Mouse (Mus musculus): ENCODE measurements at regions not wholly inside any gene's neighbourhood (a gene's known extent, or its start where the extent isn't known, plus 50 kb on each side); places are given as distances from the start of the nearest gene placed in this dataset.

DNA sequence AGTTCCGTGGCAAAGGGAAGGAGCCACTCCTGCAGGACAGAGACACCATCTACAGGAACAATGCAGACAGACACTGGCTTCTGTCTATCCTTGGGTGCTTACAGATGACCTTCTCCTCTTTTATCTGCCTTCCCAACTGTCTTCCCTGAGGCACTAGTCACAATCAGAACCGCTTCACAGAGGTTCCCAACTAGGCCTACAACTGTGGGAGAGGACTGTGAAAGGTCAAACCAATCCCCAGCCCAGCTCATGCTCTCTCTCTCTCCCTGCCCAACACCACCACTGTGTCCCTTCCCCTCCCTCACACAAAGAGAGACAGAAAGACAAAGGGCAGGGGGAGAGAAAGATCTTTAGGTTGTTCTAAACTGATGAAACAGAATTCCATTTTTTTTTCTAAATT is 61.3 kb downstream of the Tmem17 start:
- no peak for DNase-seq (ENCODE audit: low spot score)

DNA sequence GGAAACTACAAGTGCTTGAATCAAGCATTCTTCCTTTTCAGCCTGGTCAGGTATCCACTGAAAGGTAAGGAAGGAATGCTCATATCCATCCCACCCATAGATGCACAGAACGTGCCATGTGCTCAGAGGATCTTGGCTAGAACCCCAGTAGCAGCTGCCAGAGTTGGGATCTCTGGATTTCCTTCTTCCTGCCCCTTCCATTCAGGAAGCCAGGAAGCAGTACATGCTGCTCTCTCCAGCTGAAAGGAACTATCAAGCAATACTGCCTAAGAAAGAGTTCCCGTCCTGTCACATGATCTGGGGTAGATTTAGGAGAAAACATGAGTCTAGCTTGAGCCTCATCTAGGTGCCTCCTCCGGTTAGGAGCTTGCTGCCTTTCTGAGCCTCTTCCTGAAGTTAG is 61.9 kb downstream of the Tmem17 start:
- DNase-seq (ENCODE audit: low spot score): no peak

DNA sequence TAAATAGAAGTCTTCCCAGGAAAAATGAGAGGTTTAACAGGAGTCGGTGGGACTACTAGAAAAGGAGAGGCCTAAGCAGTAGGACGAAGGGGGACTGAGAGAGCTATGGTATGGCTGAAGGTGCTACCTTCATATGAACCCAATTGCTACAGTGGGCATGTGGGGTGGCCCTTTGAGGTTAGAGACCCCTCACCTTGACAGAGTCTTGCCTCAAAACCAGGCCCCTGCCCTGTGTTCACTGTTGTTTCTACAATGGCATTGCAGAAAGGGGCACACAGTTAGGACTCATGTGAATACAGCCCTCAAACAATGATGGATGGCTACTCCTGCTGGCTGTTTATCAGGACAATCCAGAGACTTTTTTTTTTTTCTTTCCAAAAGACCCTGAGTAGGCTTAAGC is 62.6 kb downstream of the Tmem17 start:
- DNase-seq (ENCODE audit: low spot score): no peak

DNA sequence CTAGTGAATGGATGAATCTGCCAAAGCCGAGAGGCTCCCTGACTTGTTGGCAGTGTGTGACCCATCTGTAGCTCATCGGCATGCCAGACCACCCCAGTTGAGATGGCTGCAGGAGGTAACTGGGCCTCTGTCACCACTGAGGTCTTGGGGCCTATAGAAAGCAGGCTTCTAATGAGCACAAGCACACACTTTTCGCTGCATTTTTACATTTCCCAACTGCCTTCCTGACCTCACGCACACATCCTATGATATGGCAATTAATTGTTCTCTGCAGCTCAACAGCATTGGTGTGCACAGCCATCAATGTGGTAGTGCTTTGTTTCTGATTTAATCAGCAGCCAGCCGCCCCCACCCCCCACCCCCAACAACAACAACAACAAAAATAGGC is 72.2 kb downstream of the Tmem17 start:
- no peak for DNase-seq (ENCODE audit: low spot score)

DNA sequence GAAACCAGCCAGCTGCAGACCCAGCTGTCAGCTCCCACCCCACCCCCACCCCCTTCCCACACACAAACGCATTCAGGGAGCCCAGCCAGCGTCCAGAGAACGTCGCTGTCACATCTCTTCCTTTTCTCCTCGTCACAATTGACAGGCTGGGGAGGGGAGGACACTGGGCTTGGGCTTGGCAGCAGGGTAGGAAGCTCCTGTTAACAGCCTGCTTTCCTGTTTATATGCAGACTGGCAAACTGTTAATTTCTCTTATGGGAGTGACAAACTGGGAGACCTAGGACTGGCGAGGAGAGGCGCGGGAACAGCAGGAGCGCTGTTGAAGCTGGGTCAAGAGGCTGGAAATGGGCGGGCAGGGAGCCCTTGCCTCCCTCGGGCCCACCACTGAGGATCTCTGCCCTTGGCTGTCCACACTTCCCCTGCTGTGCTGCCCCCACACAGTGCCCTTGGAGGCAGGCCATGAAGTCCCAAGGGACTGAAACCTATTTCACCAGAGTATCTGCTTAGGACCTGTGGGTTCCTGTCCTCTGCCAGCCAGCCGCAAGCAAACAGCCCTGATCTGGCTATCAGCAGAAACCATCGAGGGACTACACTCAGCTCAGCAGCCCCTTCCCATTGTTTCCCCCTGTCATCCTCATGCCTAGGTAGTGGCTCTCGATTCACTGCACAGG is 72.7 kb downstream of the Tmem17 start:
- DNase-seq (ENCODE audit: low spot score): peak; percentile 62

DNA sequence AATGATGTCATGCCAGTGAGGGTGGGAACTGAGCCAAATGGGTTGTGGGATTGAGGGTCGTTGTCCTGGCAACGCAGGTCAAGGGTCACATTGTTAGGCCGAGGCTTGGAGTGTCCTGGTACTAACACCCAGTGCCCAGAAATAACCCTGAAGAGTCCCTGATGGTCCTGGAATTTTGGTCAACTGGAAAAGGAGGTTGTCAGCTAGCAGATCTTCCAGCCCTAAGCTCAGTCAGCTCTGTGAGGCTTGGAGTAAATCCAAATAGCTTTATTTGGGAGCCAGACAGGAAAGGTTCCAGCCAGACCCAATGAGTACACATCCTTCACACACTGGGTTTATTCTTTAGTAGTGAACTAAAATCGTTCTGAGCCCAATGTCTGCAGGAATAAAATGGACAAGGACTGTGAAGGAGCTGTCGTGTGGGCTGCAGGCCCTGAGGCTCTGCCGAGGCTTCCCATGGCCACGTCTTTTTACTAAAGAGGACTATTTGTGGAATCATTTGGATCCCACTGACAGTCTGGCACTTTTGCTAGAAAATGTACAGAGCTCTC is 75.9 kb downstream of the Tmem17 start:
- peak; percentile 49 for DNase-seq (ENCODE audit: low spot score)

DNA sequence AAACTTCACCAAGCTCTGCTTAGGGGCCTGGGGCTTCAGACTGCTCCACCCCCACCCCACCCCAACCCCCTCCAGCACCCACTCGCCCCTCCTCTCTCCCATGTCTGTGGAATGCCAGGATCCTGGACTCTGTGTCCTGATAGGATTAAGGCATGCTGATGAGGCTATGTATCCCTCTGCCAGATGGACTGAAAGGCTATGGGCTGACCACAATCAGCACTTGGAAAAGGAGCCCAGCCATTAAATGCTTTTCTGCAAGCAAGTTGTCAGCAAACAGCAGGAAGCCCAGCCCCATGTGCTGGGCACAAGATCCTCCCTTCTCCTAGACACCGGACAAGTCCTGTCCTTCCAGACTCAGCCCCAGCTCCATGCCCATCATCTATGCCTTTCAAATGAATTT is 76.7 kb downstream of the Tmem17 start:
- DNase-seq (ENCODE audit: low spot score): no peak

DNA sequence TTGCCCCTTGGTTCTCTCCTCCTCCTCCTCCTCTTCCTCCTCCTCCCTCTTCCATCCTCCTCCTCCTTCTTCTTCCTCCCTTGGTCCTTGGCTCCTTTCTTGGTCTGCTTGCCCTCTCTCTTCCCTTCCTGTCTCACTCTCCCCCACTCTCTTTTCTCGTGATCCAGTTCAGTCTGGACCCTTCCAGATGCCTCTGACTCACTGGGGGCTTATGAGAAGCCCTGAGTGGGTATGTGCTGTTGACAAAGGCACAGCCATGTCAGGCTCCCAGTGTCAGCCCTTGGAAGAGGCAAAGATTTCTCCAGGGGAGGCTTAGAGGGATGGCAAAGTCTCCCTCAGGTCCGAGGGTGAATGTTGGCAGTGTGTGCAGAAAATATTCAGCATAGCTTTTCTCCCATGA is 78.0 kb downstream of the Tmem17 start:
- no peak for DNase-seq (ENCODE audit: low spot score)

DNA sequence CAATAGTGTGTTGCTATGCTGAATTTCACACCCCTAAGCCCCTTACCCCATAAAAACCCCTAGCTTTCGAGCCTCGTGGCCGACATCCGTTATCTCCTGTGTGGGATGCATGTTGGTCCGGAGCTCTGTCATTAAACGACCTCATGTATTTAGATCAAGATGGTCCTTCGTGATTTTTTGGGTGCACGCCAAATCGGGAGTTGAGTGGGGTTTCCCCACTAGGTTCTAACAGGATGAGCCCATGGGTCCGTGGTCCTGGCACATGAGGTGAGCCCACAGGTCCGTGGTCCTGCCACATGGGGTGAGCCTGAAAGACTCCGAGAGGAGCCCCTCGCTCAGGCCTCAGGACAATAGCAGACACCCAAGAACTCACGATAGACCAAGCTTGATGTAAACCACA is 79.2 kb downstream of the Tmem17 start:
- DNase-seq (ENCODE audit: low spot score): peak; percentile 53

DNA sequence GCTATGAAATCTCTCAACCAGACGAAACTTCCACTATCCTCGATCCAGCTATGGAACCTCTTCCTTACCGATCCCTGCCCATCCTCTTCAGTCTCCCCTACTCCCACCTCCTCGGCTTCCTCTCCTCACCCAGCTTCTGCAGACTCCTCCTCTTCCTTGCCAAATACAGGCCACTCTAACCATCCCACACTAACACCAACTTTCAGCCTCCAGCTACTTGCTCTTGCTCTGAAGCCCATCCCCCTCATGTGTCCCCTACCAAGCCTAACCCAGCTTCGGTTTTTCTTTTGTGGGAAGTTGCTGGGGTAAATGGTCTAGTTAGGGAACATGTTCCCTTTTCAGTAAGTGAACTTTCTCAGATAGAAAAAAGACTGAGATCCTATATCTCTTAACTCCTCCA is 80.8 kb downstream of the Tmem17 start:
- DNase-seq (ENCODE audit: low spot score): no peak

DNA sequence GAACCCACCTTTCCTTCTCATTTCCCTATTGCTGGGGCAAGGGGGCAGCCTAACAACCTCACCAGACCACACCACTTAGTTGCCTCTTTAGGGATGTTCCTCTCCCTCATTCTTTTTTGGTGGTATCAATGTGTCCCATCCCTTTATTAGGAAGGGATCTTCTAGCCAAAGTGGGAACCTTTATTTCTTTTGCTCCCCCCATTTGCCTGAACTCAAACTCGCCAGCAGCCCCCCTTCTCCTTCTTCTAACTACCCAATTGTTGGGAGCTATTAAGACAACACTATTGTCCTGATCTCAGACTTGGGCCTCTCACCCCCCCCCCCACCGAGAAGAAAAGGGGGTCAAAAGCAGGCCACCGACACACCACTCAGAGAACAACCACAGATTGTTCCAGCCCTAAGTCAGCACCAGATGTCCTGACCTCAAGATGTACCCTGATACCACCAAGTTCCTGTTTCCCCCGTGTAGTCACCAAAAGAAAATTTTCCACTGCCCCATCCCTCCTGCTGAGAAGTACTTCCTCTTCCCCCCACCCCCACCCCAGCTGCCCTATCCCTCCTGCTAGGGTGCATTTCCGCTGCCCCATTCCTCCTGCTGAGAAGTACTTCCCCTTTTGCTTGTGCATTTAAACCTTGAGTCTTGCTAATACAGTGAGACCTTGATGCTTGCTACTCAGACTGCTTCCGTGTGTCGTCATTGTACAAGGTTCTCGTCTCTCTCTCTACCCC is 84.4 kb downstream of the Tmem17 start:
- DNase-seq (ENCODE audit: low spot score): no peak

DNA sequence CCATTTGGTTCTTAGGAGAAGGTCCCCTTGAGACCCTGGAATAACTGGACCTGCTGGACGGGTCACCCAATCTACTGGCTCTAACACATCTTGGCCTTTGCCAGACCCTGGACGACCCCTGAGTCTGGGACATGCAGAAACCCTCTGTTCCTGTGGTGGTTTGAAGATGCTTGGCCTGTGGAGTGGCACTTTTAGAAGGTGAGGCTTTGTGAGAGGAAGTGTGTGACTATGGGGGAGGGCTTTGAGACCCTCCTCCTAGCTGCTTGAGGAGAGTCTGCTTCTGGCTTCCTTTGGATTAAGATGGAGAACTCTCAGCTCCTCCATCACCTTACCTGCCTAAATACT is 84.9 kb downstream of the Tmem17 start:
- no peak for DNase-seq (ENCODE audit: low spot score)

DNA sequence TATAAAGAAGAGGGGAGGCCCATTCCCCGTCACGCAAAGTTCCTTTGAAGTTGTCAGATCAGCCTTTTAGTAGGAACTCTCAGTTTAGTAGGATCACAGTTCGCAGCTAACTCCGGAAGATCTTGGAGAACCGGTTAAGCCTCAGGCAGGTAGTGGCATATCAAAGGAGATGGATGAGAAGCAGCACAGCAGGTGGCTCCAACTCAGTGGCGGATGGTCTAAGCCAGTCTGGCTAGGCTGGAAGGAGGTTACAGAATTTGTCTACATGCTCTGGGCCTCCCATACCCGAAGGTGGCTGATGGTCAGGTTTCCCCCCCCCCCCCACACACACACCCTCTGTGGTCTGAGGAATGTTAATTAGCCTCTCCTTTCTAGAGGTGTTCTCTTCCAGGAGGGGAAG is 88.5 kb downstream of the Tmem17 start:
- DNase-seq (ENCODE audit: low spot score): no peak

DNA sequence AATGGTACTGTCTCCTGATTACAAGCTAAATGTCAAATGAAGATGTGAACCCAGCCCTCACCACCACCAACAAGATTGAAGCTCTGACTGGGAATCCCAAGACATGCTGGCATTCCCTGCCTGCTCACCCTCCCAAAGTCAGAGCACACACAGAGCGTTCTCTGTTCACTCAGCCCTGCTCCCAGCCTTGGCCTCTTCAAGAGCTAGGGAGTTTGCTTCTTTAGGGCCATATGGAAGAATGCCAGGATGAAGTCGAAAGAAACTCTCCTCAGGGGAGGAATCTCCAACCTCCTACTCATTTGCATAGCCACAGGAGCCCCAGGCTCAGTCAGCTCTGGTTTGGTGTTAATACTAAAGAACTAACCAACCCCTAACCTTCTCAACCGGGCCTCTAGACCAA is 90.1 kb downstream of the Tmem17 start:
- DNase-seq (ENCODE audit: low spot score): no peak

DNA sequence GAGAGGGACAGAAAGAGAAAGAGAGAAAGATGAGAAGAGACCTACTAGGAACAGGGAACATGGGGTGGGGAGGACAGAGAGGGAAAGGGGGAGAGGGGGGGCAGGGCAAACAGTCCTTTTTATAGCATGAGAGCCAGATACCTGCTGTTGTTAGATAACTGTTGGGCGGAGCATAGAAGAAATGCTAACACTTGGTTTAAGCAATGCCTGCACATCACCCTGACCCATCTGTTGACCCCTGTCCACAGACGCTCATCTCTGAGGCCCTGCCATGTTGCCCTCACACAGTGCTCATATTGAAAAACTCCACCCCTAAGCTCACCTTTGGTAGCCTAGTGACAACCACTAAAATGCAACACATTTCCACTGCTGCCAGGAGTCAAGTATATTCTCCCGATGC is 90.7 kb downstream of the Tmem17 start:
- no peak for DNase-seq (ENCODE audit: low spot score)

DNA sequence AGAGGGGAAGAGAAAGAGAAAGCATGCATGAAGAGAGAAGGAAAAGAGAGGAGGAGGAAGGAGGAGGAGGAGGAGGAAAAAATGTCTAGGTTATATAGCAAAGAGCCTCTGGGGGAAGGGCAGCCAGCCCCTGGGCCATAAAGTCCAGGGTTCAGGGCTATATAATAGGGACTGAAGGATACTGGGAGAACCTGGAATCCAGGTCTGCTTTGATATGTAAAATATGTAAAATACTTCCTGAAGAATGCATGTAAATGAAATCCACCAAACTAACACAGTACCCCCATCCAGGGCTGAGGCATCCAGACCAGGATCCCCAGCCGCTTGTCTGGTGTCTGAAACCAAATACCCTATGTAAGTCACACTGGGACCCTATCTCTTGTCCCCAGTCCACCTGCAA is 91.5 kb downstream of the Tmem17 start:
- no peak for DNase-seq (ENCODE audit: low spot score)

DNA sequence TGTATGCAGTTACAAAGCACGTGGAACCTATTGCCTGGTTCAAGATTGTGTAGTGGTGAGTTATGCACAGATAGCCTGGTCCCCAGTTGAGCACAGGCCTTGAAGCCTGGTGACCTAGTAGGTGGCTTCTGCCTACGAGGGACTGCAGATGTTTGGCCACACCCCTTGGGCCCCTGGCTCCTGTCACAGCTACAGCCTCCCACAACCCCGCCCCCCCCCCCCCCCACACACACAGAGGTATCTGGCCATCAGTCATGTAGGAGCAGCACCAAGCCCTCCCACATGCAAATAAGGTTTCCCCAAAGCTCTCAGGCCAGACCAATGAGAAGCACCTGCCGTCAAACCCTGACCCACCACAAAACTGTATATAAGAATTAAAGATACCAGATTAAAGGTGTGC is 94.5 kb downstream of the Tmem17 start:
- no peak for DNase-seq (ENCODE audit: low spot score)

DNA sequence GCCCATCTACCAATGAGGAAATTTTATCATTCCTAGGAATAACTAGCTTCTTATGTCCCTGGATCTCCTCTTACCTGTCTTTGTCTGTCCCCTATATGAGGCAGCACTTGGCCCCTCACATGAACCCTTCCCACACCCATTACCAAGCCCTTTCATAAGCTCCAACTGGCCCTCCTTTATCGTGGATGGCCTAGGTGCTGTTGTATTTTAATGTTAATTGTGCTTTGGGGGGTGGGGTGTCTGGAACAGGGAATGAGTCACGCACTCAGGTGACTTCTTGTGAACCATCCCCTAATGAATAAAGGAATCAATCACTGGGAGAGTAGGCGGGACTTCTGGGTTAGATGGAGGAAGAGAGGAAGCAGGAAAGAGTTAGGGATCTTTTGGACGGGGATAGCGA is 95.8 kb downstream of the Tmem17 start:
- no peak for DNase-seq (ENCODE audit: low spot score)

DNA sequence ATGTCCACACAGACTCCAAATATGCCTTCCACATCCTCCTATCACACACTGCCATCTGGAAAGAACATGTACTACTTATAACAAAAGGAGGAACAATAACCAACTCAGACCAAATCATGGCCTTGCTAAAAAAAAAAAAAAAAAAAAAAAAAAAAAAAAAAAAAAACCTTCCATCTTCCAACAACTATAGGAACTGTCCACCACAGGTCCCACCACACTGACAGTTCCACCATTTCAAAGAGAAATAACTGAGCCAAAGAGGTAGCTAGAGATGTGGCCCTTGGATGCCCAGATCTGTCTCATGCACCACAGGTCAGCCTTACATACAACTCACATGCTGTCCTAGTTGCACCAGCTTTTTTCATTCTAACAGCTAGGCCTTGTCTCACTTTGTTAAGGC is 97.1 kb downstream of the Tmem17 start:
- DNase-seq (ENCODE audit: low spot score): no peak

DNA sequence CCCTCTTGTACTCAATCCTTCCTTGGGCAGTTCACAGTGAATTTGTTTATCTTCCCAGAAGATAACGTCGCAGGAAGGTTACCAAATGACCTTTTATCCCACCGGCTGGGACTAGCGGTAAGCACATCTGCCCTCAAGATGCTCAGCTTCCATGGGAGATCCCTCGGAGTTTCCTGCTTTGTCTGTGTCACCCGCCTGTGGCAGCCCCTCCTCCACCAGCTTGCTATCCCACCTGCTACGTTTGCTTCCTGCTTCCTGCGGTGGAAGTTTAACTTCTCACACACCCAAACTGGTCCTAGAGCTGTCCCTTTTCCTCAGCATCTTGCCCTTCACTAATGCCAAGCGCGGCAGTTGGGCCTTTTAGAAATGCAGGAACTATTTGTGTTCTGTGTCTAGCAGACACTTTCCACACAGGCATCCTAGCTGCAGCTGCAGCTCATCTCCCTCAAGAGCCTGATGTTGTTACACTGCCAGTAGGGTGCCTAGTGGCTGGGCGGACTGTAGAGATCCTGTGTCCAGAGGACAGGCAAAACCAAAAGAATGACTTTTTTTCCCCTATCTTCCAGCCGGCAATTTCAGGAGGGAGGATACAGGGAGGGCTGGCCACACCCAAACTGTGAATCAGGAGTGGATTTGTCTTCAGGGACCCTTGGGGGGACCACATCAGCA is 98.7 kb downstream of the Tmem17 start:
- DNase-seq (ENCODE audit: low spot score): no peak

DNA sequence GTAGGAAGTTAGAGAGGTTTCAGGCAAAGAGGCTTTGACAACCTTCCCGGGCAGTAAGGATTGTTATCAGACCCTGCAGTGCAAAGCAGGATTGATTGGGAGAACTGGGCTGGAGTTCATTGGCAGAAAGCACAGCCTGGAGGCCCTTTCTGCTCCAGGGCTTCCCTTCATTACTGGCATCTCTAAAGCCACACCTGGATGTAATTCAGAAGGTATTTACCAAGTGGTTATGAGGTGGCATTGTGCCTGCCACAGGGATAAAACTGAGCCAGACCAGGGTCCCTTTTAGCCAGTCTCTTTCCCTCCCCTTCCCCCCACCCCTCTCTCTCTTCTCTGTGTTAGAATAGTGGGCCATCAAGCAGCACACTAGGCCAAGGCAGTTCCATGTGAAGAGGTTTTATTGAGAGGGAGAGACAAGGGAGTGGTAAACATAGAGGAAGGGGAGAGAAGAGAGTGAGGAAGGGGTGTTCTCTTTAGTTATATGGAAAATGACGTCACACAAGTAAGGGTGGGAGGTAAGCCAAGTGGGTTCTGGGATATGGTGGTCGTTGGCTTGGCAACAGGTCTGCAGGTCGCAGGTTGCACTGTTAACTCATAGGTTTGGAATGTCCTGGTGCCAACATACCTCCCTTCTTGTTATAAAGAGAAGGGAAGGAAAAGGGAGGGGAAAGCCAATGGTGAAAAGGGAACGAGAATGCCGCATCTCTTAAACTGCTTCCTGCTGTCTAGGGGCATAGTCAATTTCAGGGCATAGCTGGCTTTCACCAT is 99.4 kb downstream of the Tmem17 start:
- no peak for DNase-seq (ENCODE audit: low spot score)

DNA sequence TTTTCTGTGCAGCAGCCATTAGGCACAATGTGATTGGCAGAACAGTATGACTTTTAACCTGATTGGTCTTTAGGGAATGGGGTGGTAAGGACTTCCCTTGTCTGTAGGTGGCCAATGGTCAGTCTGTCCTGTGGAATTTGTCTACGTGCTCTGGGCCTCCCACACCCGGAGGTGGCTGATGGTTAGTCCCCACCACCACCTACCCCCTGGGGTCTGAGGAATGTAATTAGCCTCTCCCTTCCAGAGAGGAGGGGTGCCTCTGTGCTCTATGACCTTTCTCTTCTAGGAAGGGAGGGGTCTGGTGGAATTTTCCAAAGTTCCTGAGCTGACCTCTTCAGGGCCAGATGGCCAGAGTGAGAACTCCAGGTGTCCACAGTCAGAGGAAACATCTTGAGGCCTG is 101.6 kb downstream of the Tmem17 start:
- no peak for DNase-seq (ENCODE audit: low spot score)
